ENCODE assay signal across 9 mouse cellular contexts in the genomic region with DNA sequence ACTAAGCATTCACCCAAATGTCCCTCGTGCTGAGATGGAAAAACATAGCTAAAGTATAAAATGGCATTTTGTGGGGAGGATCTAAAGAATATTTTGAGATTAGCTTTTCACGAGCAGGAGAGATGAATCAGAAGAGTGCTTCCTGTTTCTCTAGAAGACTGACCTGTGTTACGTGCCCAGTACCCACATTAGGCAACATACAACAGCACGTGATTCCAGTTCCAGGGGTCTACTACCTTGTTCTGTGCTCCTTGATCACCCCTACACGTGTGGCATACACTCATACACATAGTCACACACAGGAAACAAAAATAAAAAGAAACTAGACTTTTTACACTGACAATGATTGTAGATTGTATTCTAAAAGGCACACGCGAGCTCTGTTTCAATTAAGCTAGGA. TPM values are rescaled to one million over a fixed set of nuclear protein-coding genes. Genes with fewer than 3 reads are reported as not detected.
A peak's percentile ranks its signal among the peaks of the same experiment; 100 is the strongest.
DNase-seq lines count a peak whose midpoint lies in the region; ATAC-seq and TF ChIP-seq lines count a peak whose summit lies in the region.
"Had no signal": no experiment of that assay in that cellular context is flagged by ENCODE, and none has a peak within 500 bp of the region (broad histone marks: within the 10 kb centered on the region; RNA-seq: fewer than 3 reads in every experiment).

No protein-coding gene starts in this region.

- H3K4me2 ChIP-seq in hindbrain, embryonic 16.5 days (ENCODE audit: low read length): no peak overlapping the region; the same call in 1 of the 2 replicates
- H3K4me2 ChIP-seq in hindbrain, embryonic 14.5 days (replicated peaks): peak overlapping the region; percentile 77
- H3K4me2 ChIP-seq in midbrain, embryonic 12.5 days (replicated peaks): peak overlapping the region; percentile 99

- peaks cover 25% of the 10 kb centered on the region for H3K4me1 ChIP-seq in hindbrain, embryonic 10.5 days (replicated peaks)
- peaks cover 16% of the 10 kb centered on the region for H3K4me1 ChIP-seq in hindbrain, embryonic 16.5 days (ENCODE audit: control insufficient read depth, insufficient read depth, low read depth, low read length)
- H3K4me1 ChIP-seq in bone marrow macrophage, adult 2 months (ENCODE audit: control insufficient read depth, insufficient read depth, low read length): peaks cover 11% of the 10 kb centered on the region
- H3K4me1 ChIP-seq in hindbrain, embryonic 14.5 days (replicated peaks; ENCODE audit: control insufficient read depth, insufficient read depth, low read length): peaks cover 17% of the 10 kb centered on the region
- peaks cover 18% of the 10 kb centered on the region for H3K4me1 ChIP-seq in midbrain, embryonic 12.5 days

- no peaks in the 10 kb centered on the region for H3K9me3 ChIP-seq in hindbrain, embryonic 10.5 days
- H3K9me3 ChIP-seq in hindbrain, embryonic 16.5 days (ENCODE audit: control insufficient read depth, low read length): no peaks in the 10 kb centered on the region
- H3K9me3 ChIP-seq in hindbrain, embryonic 14.5 days (ENCODE audit: control insufficient read depth, low read length): no peaks in the 10 kb centered on the region
- H3K9me3 ChIP-seq in midbrain, embryonic 12.5 days: no peaks in the 10 kb centered on the region

- peaks cover 10% of the 10 kb centered on the region for H3K36me3 ChIP-seq in hindbrain, embryonic 10.5 days
- peaks cover 7% of the 10 kb centered on the region for H3K36me3 ChIP-seq in hindbrain, embryonic 16.5 days (ENCODE audit: control insufficient read depth, insufficient read depth, low read length)
- H3K36me3 ChIP-seq in hindbrain, embryonic 14.5 days (replicated peaks; ENCODE audit: control insufficient read depth, insufficient read depth): peaks cover 19% of the 10 kb centered on the region
- peaks cover 21% of the 10 kb centered on the region for H3K36me3 ChIP-seq in midbrain, embryonic 12.5 days

- TF ChIP-seq POLR2A in bone marrow macrophage, adult 2 months (IDR thresholded peaks at IDR 0.05; ENCODE audit: borderline replicate concordance, low read depth, low read length): no peak

- no peak for TF ChIP-seq CTCF in bone marrow macrophage, adult 2 months (IDR thresholded peaks at IDR 0.05; ENCODE audit: low read depth, low read length)

- H3K27me3 ChIP-seq in hindbrain, embryonic 10.5 days (ENCODE audit: insufficient read depth, poor library complexity, severe bottlenecking): no peaks in the 10 kb centered on the region
- no peaks in the 10 kb centered on the region for H3K27me3 ChIP-seq in hindbrain, embryonic 16.5 days (replicated peaks; ENCODE audit: control insufficient read depth, insufficient read depth, low read length)
- H3K27me3 ChIP-seq in hindbrain, embryonic 14.5 days (ENCODE audit: control insufficient read depth, insufficient read depth, low read length): no peaks in the 10 kb centered on the region
- no peaks in the 10 kb centered on the region for H3K27me3 ChIP-seq in midbrain, embryonic 12.5 days

- no peak for ATAC-seq in hindbrain, embryonic 16.5 days
- no peak for ATAC-seq in hindbrain, embryonic 14.5 days (ENCODE audit: low FRiP score)
- no peak for ATAC-seq in midbrain, embryonic 12.5 days (ENCODE audit: low FRiP score, low read depth)

- 79% methylated on average over 7 of the region's 7 CpGs for WGBS in hindbrain, embryonic 10.5 days
- WGBS in hindbrain, embryonic 16.5 days: 80% methylated on average over 7 of the region's 7 CpGs
- 80% methylated on average over 7 of the region's 7 CpGs for WGBS in hindbrain, embryonic 14.5 days
- WGBS in midbrain, embryonic 12.5 days: 79% methylated on average over 7 of the region's 7 CpGs

- peak overlapping the region; percentile 87; the same call in 1 of the 2 replicates for H3K4me3 ChIP-seq in hindbrain, embryonic 10.5 days
- H3K4me3 ChIP-seq in hindbrain, embryonic 16.5 days (ENCODE audit: low read length): no peak overlapping the region
- H3K4me3 ChIP-seq in bone marrow macrophage, adult 2 months (ENCODE audit: insufficient read depth, low read length): peak overlapping the region; percentile 56
- peak overlapping the region; percentile 48; the same call in 1 of the 2 replicates for H3K4me3 ChIP-seq in hindbrain, embryonic 14.5 days (replicated peaks; ENCODE audit: low read length)
- H3K4me3 ChIP-seq in midbrain, embryonic 12.5 days: no peak overlapping the region

- no peak for DNase-seq in hindbrain, embryonic 10.5 days (ENCODE audit: low spot score)
- no peak for DNase-seq in hindbrain, embryonic 14.5 days (ENCODE audit: low spot score)
- no peak for DNase-seq in adrenal gland, postnatal 10 days
- DNase-seq in right cerebral cortex, adult 18-20 months: no peak
- no peak for DNase-seq in layer of hippocampus, adult 9-10 months (ENCODE audit: low spot score)
- DNase-seq: right cerebral cortex, postnatal 14 days had no signal

- H3K9ac ChIP-seq in hindbrain, embryonic 16.5 days (ENCODE audit: low read depth, low read length): no peak overlapping the region
- no peak overlapping the region for H3K9ac ChIP-seq in hindbrain, embryonic 14.5 days
- H3K9ac ChIP-seq in midbrain, embryonic 12.5 days (replicated peaks): no peak overlapping the region

- no peak overlapping the region for H3K27ac ChIP-seq in hindbrain, embryonic 10.5 days
- H3K27ac ChIP-seq in hindbrain, embryonic 16.5 days (ENCODE audit: low read depth, low read length): no peak overlapping the region
- no peak overlapping the region for H3K27ac ChIP-seq in bone marrow macrophage, adult 2 months (ENCODE audit: insufficient read depth, low read depth, low read length)
- H3K27ac ChIP-seq in hindbrain, embryonic 14.5 days: no peak overlapping the region
- no peak overlapping the region for H3K27ac ChIP-seq in midbrain, embryonic 12.5 days (replicated peaks)

RNA-seq across cellular contexts. Expression of a gene that starts 1.3 kb away (rescaled TPM):
- polyA plus RNA-seq in hindbrain, embryonic 10.5 days (2016; fragmentation: Nextera tagmentation; extraction: Ambion mirVana): 7.8 and 9.2 TPM in 2 replicates
- 13.1 and 14.1 TPM in 2 replicates for polyA plus RNA-seq in hindbrain, embryonic 16.5 days (2015; fragmentation: Nextera tagmentation; extraction: Ambion mirVana)
- 8.0 and 8.4 TPM in 2 replicates for polyA plus RNA-seq in bone marrow macrophage, adult 2 months (2012; ENCODE audit: insufficient read depth, insufficient read length, missing spikeins)
- polyA plus RNA-seq in hindbrain, embryonic 14.5 days (2014; fragmentation: Nextera tagmentation; extraction: Ambion mirVana): 12.3 and 13.9 TPM in 2 replicates
- polyA plus RNA-seq in midbrain, embryonic 12.5 days (2016; fragmentation: Nextera tagmentation; extraction: Ambion mirVana): 10.9 TPM in 2 replicates
- 1 to 10 TPM; 7.1 to 9.8 TPM for total RNA-seq in adrenal gland, postnatal 10 days (2021)

RNA-seq across cellular contexts. Expression of a gene that starts 4.0 kb away (rescaled TPM):
- polyA plus RNA-seq in hindbrain, embryonic 10.5 days (2016; fragmentation: Nextera tagmentation; extraction: Ambion mirVana): 15.2 and 17.2 TPM in 2 replicates
- 13.7 and 14.5 TPM in 2 replicates for polyA plus RNA-seq in hindbrain, embryonic 16.5 days (2015; fragmentation: Nextera tagmentation; extraction: Ambion mirVana)
- 7.8 and 9.5 TPM in 2 replicates for polyA plus RNA-seq in bone marrow macrophage, adult 2 months (2012; ENCODE audit: insufficient read depth, insufficient read length, missing spikeins)
- polyA plus RNA-seq in hindbrain, embryonic 14.5 days (2014; fragmentation: Nextera tagmentation; extraction: Ambion mirVana): 12.0 and 15.6 TPM in 2 replicates
- 21.0 and 21.1 TPM in 2 replicates for polyA plus RNA-seq in midbrain, embryonic 12.5 days (2016; fragmentation: Nextera tagmentation; extraction: Ambion mirVana)
- total RNA-seq in adrenal gland, postnatal 10 days (2021): 10 to 100 TPM; 12.2 to 12.3 TPM

RNA-seq across cellular contexts. Expression of a gene that starts 8.5 kb away (rescaled TPM):
- polyA plus RNA-seq in hindbrain, embryonic 10.5 days (2016; fragmentation: Nextera tagmentation; extraction: Ambion mirVana): 542 and 582 TPM in 2 replicates
- polyA plus RNA-seq in hindbrain, embryonic 16.5 days (2015; fragmentation: Nextera tagmentation; extraction: Ambion mirVana): 673 and 743 TPM in 2 replicates
- 271 and 314 TPM in 2 replicates for polyA plus RNA-seq in bone marrow macrophage, adult 2 months (2012; ENCODE audit: insufficient read depth, insufficient read length, missing spikeins)
- 561 and 664 TPM in 2 replicates for polyA plus RNA-seq in hindbrain, embryonic 14.5 days (2014; fragmentation: Nextera tagmentation; extraction: Ambion mirVana)
- 525 and 533 TPM in 2 replicates for polyA plus RNA-seq in midbrain, embryonic 12.5 days (2016; fragmentation: Nextera tagmentation; extraction: Ambion mirVana)
- total RNA-seq in adrenal gland, postnatal 10 days (2021): 100 to 1,000 TPM; 810 to 842 TPM

RNA-seq across cellular contexts. Expression of a gene that starts 31.1 kb away (rescaled TPM):
- polyA plus RNA-seq in hindbrain, embryonic 10.5 days (2016; fragmentation: Nextera tagmentation; extraction: Ambion mirVana): 32.0 and 32.7 TPM in 2 replicates
- 27.2 and 30.0 TPM in 2 replicates for polyA plus RNA-seq in hindbrain, embryonic 16.5 days (2015; fragmentation: Nextera tagmentation; extraction: Ambion mirVana)
- polyA plus RNA-seq in bone marrow macrophage, adult 2 months (2012; ENCODE audit: insufficient read depth, insufficient read length, missing spikeins): 26.7 and 27.5 TPM in 2 replicates
- polyA plus RNA-seq in hindbrain, embryonic 14.5 days (2014; fragmentation: Nextera tagmentation; extraction: Ambion mirVana): 40.1 and 42.0 TPM in 2 replicates
- polyA plus RNA-seq in midbrain, embryonic 12.5 days (2016; fragmentation: Nextera tagmentation; extraction: Ambion mirVana): 43.4 and 45.9 TPM in 2 replicates
- 10 to 100 TPM; 41.1 to 48.9 TPM for total RNA-seq in adrenal gland, postnatal 10 days (2021)

RNA-seq across cellular contexts. Expression of a gene that starts 33.4 kb away (rescaled TPM):
- polyA plus RNA-seq in hindbrain, embryonic 10.5 days (2016; fragmentation: Nextera tagmentation; extraction: Ambion mirVana): 70.5 and 92.9 TPM in 2 replicates
- polyA plus RNA-seq in hindbrain, embryonic 16.5 days (2015; fragmentation: Nextera tagmentation; extraction: Ambion mirVana): 45.4 and 47.4 TPM in 2 replicates
- polyA plus RNA-seq in bone marrow macrophage, adult 2 months (2012; ENCODE audit: insufficient read depth, insufficient read length, missing spikeins): 24.9 and 25.7 TPM in 2 replicates
- 27.7 and 29.3 TPM in 2 replicates for polyA plus RNA-seq in hindbrain, embryonic 14.5 days (2014; fragmentation: Nextera tagmentation; extraction: Ambion mirVana)
- polyA plus RNA-seq in midbrain, embryonic 12.5 days (2016; fragmentation: Nextera tagmentation; extraction: Ambion mirVana): 65.1 and 65.4 TPM in 2 replicates
- total RNA-seq in adrenal gland, postnatal 10 days (2021): 10 to 100 TPM; 20.2 to 22.7 TPM

Comparison
In these comparisons a context has a peak if more than half of its experiments do, and no peak if none do; other contexts are left out.
1. H3K4me3 ChIP-seq: peak in hindbrain, embryonic 10.5 days (single experiment), bone marrow macrophage, adult 2 months (single experiment) and hindbrain, embryonic 14.5 days (single experiment); none in hindbrain, embryonic 16.5 days (single experiment) and midbrain, embryonic 12.5 days (single experiment).